Mouse (Mus musculus) small intestine, adult 2 months (tissue): ENCODE results near the gene Samd4.

Experiments used
- CTCF ChIP-seq: fragments of 200-500 bp; IDR thresholded peaks from 2 replicates; pipeline ENCODE4 v1.5.1; 2012; ENCODE audit warnings: low read depth, mild to moderate bottlenecking, control low read depth, inconsistent platforms, low read length, moderate library complexity, mixed read lengths; ENCODE audit not compliant: insufficient replicate concordance, insufficient read length; ENCODE audit errors: extremely low read depth
- POLR2A ChIP-seq: fragments of 200-500 bp; IDR thresholded peaks from 2 replicates; pipeline ENCODE4 v1.6.1; 2012; ENCODE audit warnings: low read depth, mild to moderate bottlenecking, control low read depth, inconsistent platforms, low read length, moderate library complexity

GRCm38 (mm10) chr14:47076956-47077575, 194.4 kb downstream of the Samd4 start:
- TF ChIP-seq CTCF: no peak
- no peak for TF ChIP-seq POLR2A
